Mouse (Mus musculus) gastrocnemius, adult 2 months (tissue): ENCODE data around the gene Fryl. TPM values are rescaled to one million over a fixed set of nuclear protein-coding genes. Genes with fewer than 3 reads are reported as not detected.
"Not testable (repeated sequence)": the region's sequence is repeated elsewhere in the genome, so short reads cannot be mapped to it uniquely, and the experiment has no call there.

Experiments used
- DNase-seq: peaks from one replicate; pipeline ENCODE4 v3.0.0; 2022
- H3K27ac ChIP-seq: fragments of 200-600 bp; 2 replicates; pipeline ENCODE4 v1.8.1; 2022; ENCODE audit warnings: mild to moderate bottlenecking
- H3K4me3 ChIP-seq: fragments of 200-600 bp; 2 replicates; pipeline ENCODE4 v1.8.1; 2022; ENCODE audit warnings: mild to moderate bottlenecking, moderate library complexity
- CTCF ChIP-seq: fragments of 200-600 bp; IDR thresholded peaks from 2 replicates; pipeline ENCODE4 v1.8.1; 2022; ENCODE audit warnings: antibody characterized with exemption, mild to moderate bottlenecking, moderate library complexity
- intact Hi-C: fragments of 180-260 bp; cut with DNase I; formaldehyde crosslinking; loops from one replicate; pipeline ENCODE4 v1.15.1; 2025
- total RNA-seq, 2 experiments: library from RNA; stranded (reverse); gene quantifications; 2 replicates each; pipeline ENCODE4 v1.2.3; 2021

Gene Fryl
- total RNA-seq, 2 experiments from 2014 or later: 14.6 to 23.5 TPM

GRCm38 (mm10) chr5:73008230-73008629, 248.2 kb downstream of the Fryl start:
- peak; percentile 23 for DNase-seq
- intact Hi-C loops: loop anchor here (5.0 kb wide), 1 partner anchor 426 kb away; the partner anchor contains the start of gene Zar1
- not testable (repeated sequence) for H3K27ac ChIP-seq, H3K4me3 ChIP-seq
- peak; percentile 54 for TF ChIP-seq CTCF

GRCm38 (mm10) chr5:73007582-73007959, 248.8 kb downstream of the Fryl start:
- no peak overlapping the region for H3K27ac ChIP-seq
- no peak for DNase-seq
- TF ChIP-seq CTCF: no peak
- H3K4me3 ChIP-seq: peak overlapping the region; percentile 67
- intact Hi-C loops: loop anchor here (5.0 kb wide), 1 partner anchor 425 kb away; the partner anchor contains the start of gene Zar1

GRCm38 (mm10) chr5:73006784-73007581, 249.4 kb downstream of the Fryl start, which contains the start of gene Slc10a4:
Slc10a4 (plus strand) TSS chr5:73006883.
- intact Hi-C loops: loop anchor here (5.0 kb wide), 1 partner anchor 425 kb away; the partner anchor contains the start of gene Zar1
- Histone ChIP-seq H3K27ac (no peak within 1 kb of the TSS), H3K4me3 (peak within 1 kb of the TSS; percentile 67)
- no peak for TF ChIP-seq CTCF
- peak; percentile 47 for DNase-seq

GRCm38 (mm10) chr5:73004046-73004445, 252.4 kb downstream of the Fryl start:
- DNase-seq: no peak
- no peak for TF ChIP-seq CTCF
- intact Hi-C loops: no loop called here
- no peak overlapping the region for H3K27ac ChIP-seq
- H3K4me3 ChIP-seq: no peak overlapping the region

GRCm38 (mm10) chr5:72998546-72998945, 257.9 kb downstream of the Fryl start:
- H3K4me3 ChIP-seq, DNase-seq, H3K27ac ChIP-seq, intact Hi-C loops: not testable (repeated sequence)

- no peak overlapping the region for H3K4me3 ChIP-seq
- no peak for TF ChIP-seq CTCF
- no peak for DNase-seq
- intact Hi-C loops: no loop called here
- H3K27ac ChIP-seq: no peak overlapping the region
These were observed 261.0 kb downstream of the Fryl start for GRCm38 (mm10) chr5:72995379-72995778.

- no peak overlapping the region for H3K27ac ChIP-seq
- intact Hi-C loops: no loop called here
- no peak overlapping the region for H3K4me3 ChIP-seq
- TF ChIP-seq CTCF: no peak
- no peak for DNase-seq
These were observed 261.5 kb downstream of the Fryl start for GRCm38 (mm10) chr5:72994928-72995327.

- Histone ChIP-seq H3K4me3 (no peak overlapping the region), H3K27ac (no peak overlapping the region)
- TF ChIP-seq CTCF: no peak
- intact Hi-C loops: no loop called here
- no peak for DNase-seq
These were observed 262.0 kb downstream of the Fryl start for GRCm38 (mm10) chr5:72994424-72994823.

- Histone ChIP-seq H3K4me3 (no peak overlapping the region), H3K27ac (no peak overlapping the region)
- DNase-seq: no peak
- intact Hi-C loops: no loop called here
- TF ChIP-seq CTCF: no peak
These were observed 263.9 kb downstream of the Fryl start for GRCm38 (mm10) chr5:72992474-72992873.

GRCm38 (mm10) chr5:72989756-72990155, 266.7 kb downstream of the Fryl start:
- H3K4me3 ChIP-seq: no peak overlapping the region
- DNase-seq: no peak
- intact Hi-C loops: no loop called here
- no peak overlapping the region for H3K27ac ChIP-seq
- TF ChIP-seq CTCF: no peak

GRCm38 (mm10) chr5:72987786-72988185, 268.6 kb downstream of the Fryl start:
- Histone ChIP-seq H3K4me3 (no peak overlapping the region), H3K27ac (no peak overlapping the region)
- no peak for DNase-seq
- no peak for TF ChIP-seq CTCF
- intact Hi-C loops: no loop called here

- DNase-seq: no peak
- H3K27ac ChIP-seq: no peak overlapping the region
- no peak overlapping the region for H3K4me3 ChIP-seq
- intact Hi-C loops: loop anchor here (1.0 to 2.0 kb wide), 2 partner anchors 86 to 399 kb away; no protein-coding TSS in a partner anchor
- peak; percentile 90 for TF ChIP-seq CTCF
These were observed 272.3 kb downstream of the Fryl start for GRCm38 (mm10) chr5:72984091-72984490.

- Histone ChIP-seq H3K4me3 (no peak overlapping the region), H3K27ac (no peak overlapping the region)
- intact Hi-C loops: no loop called here
- TF ChIP-seq CTCF: no peak
- DNase-seq: no peak
These were observed 279.9 kb downstream of the Fryl start for GRCm38 (mm10) chr5:72976539-72976938.

- Histone ChIP-seq H3K4me3 (no peak overlapping the region), H3K27ac (no peak overlapping the region)
- DNase-seq: no peak
- TF ChIP-seq CTCF: no peak
- intact Hi-C loops: no loop called here
These were observed 280.4 kb downstream of the Fryl start for GRCm38 (mm10) chr5:72975996-72976395.
